Mouse (Mus musculus) adrenal gland, postnatal 10 days (tissue): ENCODE results near the gene F7. TPM values are rescaled to one million over a fixed set of nuclear protein-coding genes. Genes with fewer than 3 reads are reported as not detected.
"Not testable (repeated sequence)": the region's sequence is repeated elsewhere in the genome, so short reads cannot be mapped to it uniquely, and the experiment has no call there.

Experiments used
- DNase-seq: peaks from one replicate; pipeline ENCODE4 v3.0.0; 2021; ENCODE audit warnings: mixed read lengths
- total RNA-seq, 2 experiments: library from RNA; stranded (reverse); gene quantifications; 2 replicates each; pipeline ENCODE4 v1.2.3; 2021

F7 gene
- total RNA-seq, 2 experiments from 2014 or later: 9.2 to 20.2 TPM

GRCm38 (mm10) chr8:13028482-13028881, 2.6 kb downstream of the F7 start:
- no peak for DNase-seq

- DNase-seq: no peak
Measured at GRCm38 (mm10) chr8:13036346-13036812, 10.5 kb downstream of the F7 start.

GRCm38 (mm10) chr8:13037015-13037414, 11.2 kb downstream of the F7 start, which contains the start of gene F10:
F10 (plus strand) TSS chr8:13037308.
- DNase-seq: no peak

- DNase-seq: peak; percentile 40
Measured at GRCm38 (mm10) chr8:13037569-13037968, 11.7 kb downstream of the F7 start.

- DNase-seq: no peak
Measured at GRCm38 (mm10) chr8:13039054-13039453, 13.2 kb downstream of the F7 start.

GRCm38 (mm10) chr8:13041459-13041858, 15.6 kb downstream of the F7 start:
- no peak for DNase-seq

GRCm38 (mm10) chr8:13047652-13048051, 21.8 kb downstream of the F7 start:
- DNase-seq: no peak

GRCm38 (mm10) chr8:13050550-13050949, 24.7 kb downstream of the F7 start:
- DNase-seq: no peak

GRCm38 (mm10) chr8:13057351-13057750, 31.5 kb downstream of the F7 start:
- no peak for DNase-seq

GRCm38 (mm10) chr8:13060441-13061150, 34.8 kb downstream of the F7 start, which contains the start of gene Proz:
Proz (plus strand) TSS chr8:13060914.
- DNase-seq: no peak

- no peak for DNase-seq
Measured at GRCm38 (mm10) chr8:13063112-13063511, 37.3 kb downstream of the F7 start.

- no peak for DNase-seq
Measured at GRCm38 (mm10) chr8:13073255-13073654, 47.4 kb downstream of the F7 start.

GRCm38 (mm10) chr8:13075044-13075443, 49.2 kb downstream of the F7 start:
- no peak for DNase-seq

GRCm38 (mm10) chr8:13075579-13075978, 49.7 kb downstream of the F7 start:
- not testable (repeated sequence) for DNase-seq

- DNase-seq: no peak
Measured at GRCm38 (mm10) chr8:13077542-13077941, 51.7 kb downstream of the F7 start.

Other genes with a start within 250 kb of the F7 start
- 10 to 100 TPM; 43.0 to 52.5 TPM for gene Mcf2l, start 152.2 kb upstream of the F7 start, total RNA-seq
- gene F10, start 11.3 kb downstream of the F7 start, total RNA-seq: 100 to 1,000 TPM in 1 of 2 experiments, 10 to 100 TPM in 1; 51.8 to 118 TPM
- gene Proz, start 34.9 kb downstream of the F7 start, total RNA-seq: 10 to 100 TPM; 19.2 to 41.7 TPM
- gene Pcid2, start 79.4 kb downstream of the F7 start, total RNA-seq: 10 to 100 TPM; 17.9 to 21.0 TPM
- gene Cul4a, start 79.6 kb downstream of the F7 start, total RNA-seq: 100 to 1,000 TPM in 1 of 2 experiments, 10 to 100 TPM in 1; 85.9 to 107 TPM
- gene Lamp1, start 133.1 kb downstream of the F7 start, total RNA-seq: 100 to 1,000 TPM; 351 to 364 TPM
- 10 to 100 TPM; 10.3 to 13.4 TPM for gene Grtp1, start 174.6 kb downstream of the F7 start, total RNA-seq
- gene Adprhl1, start 228.1 kb downstream of the F7 start, total RNA-seq: 1 to 10 TPM; 2.2 to 9.3 TPM